Mouse (Mus musculus): Measurements from ENCODE around the gene Olfr141. TPM values are rescaled to one million over a fixed set of nuclear protein-coding genes. Genes with fewer than 3 reads are reported as not detected.

Gene Olfr141
- total and polyA plus RNA-seq, 3 experiments = not detected

DNA sequence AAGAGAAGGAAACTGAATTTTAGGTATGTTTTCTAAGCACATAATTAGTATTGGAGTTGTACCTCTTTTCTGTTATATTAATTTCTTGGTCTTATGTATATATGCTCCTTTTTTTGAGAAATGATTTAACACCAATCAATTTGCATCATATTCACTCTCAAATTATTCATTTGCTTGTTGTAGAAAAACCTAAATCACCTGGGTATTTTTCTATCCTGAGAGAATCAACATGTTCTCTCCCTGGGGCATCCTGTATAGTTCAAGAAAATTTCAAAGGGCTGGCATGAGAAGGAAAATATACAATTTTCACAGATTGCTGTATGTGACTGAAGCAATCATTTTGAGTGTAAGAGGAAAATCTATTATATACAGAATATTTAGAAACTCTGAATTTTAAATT lies 14.5 kb upstream of the Olfr141 start, which contains the start of gene Olfr1094:
Gene Olfr1094, plus strand, starts transcription at position 301 of the 400 bp plus-strand sequence.
- no peak within 1 kb of the TSS for H3K27ac ChIP-seq (ENCODE audit: insufficient read depth, low read depth)
- H3K27me3 ChIP-seq (replicated peaks) = no peaks in the 10 kb centered on the region
- in situ Hi-C loops (cut with MboI; ENCODE audit: low pct_ligation_motif_present, low pct_unique_long_range_greater_than_20kb, low sequenced_read_pairs) = no loop called here
- TF ChIP-seq RAD21 (IDR thresholded peaks at IDR 0.05; ENCODE audit: low read depth, low read length) = no peak
- TF ChIP-seq ELF1 (IDR thresholded peaks at IDR 0.05; ENCODE audit: low read depth, low read length) = no peak
- no peak for TF ChIP-seq GABPA (IDR thresholded peaks at IDR 0.05; ENCODE audit: insufficient replicate concordance, low read depth, low read length)
- TF ChIP-seq CHD1 (IDR thresholded peaks at IDR 0.05; ENCODE audit: low read depth, low read length) = no peak
- no peak for TF ChIP-seq JUN (IDR thresholded peaks at IDR 0.05; ENCODE audit: insufficient read depth, low read depth, low read length)
- TF ChIP-seq TCF12 (IDR thresholded peaks at IDR 0.05; ENCODE audit: low read depth, low read length) = no peak
- TF ChIP-seq TBP (conservative IDR thresholded peaks at IDR 0.05; ENCODE audit: low read depth, low read length) = no peak
- no peak within 1 kb of the TSS for H3K9ac ChIP-seq (ENCODE audit: insufficient read depth, low read depth)
- no peak within 1 kb of the TSS for H3K4me3 ChIP-seq (replicated peaks in 1 of 3; ENCODE audit: low read depth in 2 of 3, low read length in 2 of 3, poor library complexity in 1 of 3)
- H3K4me1 ChIP-seq (ENCODE audit: control insufficient read depth in 1 of 2, insufficient read depth in 2 of 2) = no peaks in the 10 kb centered on the region
- dilution Hi-C loops (cut with MboI; ENCODE audit: extremely low pct_ligation_motif_present, extremely low pct_unique_long_range_greater_than_20kb, low sequenced_read_pairs) = no loop called here
- no peaks in the 10 kb centered on the region for H3K79me2 ChIP-seq (replicated peaks; ENCODE audit: control insufficient read depth, extremely low read depth, insufficient read depth, poor library complexity, severe bottlenecking)
- no peak for DNase-seq (ENCODE audit: extremely low read depth)
- H3K9me3 ChIP-seq (replicated peaks; ENCODE audit: low read length) = peaks cover 7% of the 10 kb centered on the region
- no peaks in the 10 kb centered on the region for H3K36me3 ChIP-seq (replicated peaks in 1 of 2; ENCODE audit: control insufficient read depth in 1 of 2, insufficient read depth in 1 of 2, low read length in 1 of 2)
- no peak within 1 kb of the TSS for H3K4me2 ChIP-seq (ENCODE audit: insufficient read depth, low read depth, poor library complexity, severe bottlenecking)

DNA sequence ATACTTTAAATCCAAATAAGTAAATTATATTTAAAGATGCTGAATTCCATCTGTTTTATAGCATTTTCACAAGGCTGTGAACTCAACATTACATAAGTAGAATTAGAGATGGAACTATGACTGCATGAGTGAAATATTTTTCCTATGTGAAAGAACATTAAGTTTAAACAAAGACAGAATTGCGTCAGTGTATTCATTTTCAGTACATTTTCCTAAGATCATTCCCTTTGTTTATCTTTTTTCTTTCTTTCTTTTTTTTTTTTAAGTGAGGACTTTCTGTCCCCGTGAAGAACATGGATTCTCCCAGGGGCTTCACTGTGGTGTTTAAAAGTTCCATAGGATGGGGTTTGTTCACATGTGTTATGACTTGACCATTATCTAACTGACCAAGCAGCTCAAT lies 27.6 kb downstream of the Olfr141 start, which contains the start of gene Olfr1093:
Gene Olfr1093, plus strand, starts transcription at position 301 of the 400 bp plus-strand sequence.
- Histone ChIP-seq H3K4me2 (ENCODE audit: insufficient read depth, low read depth, poor library complexity, severe bottlenecking) (no peak within 1 kb of the TSS), H3K9ac (ENCODE audit: insufficient read depth, low read depth) (no peak within 1 kb of the TSS), H3K36me3 (replicated peaks in 1 of 2; ENCODE audit: control insufficient read depth in 1 of 2, insufficient read depth in 1 of 2, low read length in 1 of 2) (no peaks in the 10 kb centered on the region), H3K27ac (ENCODE audit: insufficient read depth, low read depth) (no peak within 1 kb of the TSS), H3K4me3 (replicated peaks in 1 of 3; ENCODE audit: low read depth in 2 of 3, low read length in 2 of 3, poor library complexity in 1 of 3) (no peak within 1 kb of the TSS), H3K79me2 (replicated peaks; ENCODE audit: control insufficient read depth, extremely low read depth, insufficient read depth, poor library complexity, severe bottlenecking) (no peaks in the 10 kb centered on the region), H3K9me3 (replicated peaks; ENCODE audit: low read length) (peaks cover 7% of the 10 kb centered on the region), H3K27me3 (replicated peaks) (no peaks in the 10 kb centered on the region), H3K4me1 (ENCODE audit: control insufficient read depth in 1 of 2, insufficient read depth in 2 of 2) (no peaks in the 10 kb centered on the region)
- DNase-seq (ENCODE audit: extremely low read depth) = no peak
- dilution Hi-C loops (cut with MboI; ENCODE audit: extremely low pct_ligation_motif_present, extremely low pct_unique_long_range_greater_than_20kb, low sequenced_read_pairs) (no loop called here), in situ Hi-C loops (cut with MboI; ENCODE audit: low pct_ligation_motif_present, low pct_unique_long_range_greater_than_20kb, low sequenced_read_pairs) (no loop called here)
- TF ChIP-seq ZNF384 (IDR thresholded peaks at IDR 0.05; ENCODE audit: low read depth, low read length) (no peak), POLR2A (IDR thresholded peaks at IDR 0.05; ENCODE audit: low read depth, low read length) (no peak), ETS1 (conservative IDR thresholded peaks at IDR 0.05; ENCODE audit: low read depth, low read length) (no peak), JUN (IDR thresholded peaks at IDR 0.05; ENCODE audit: insufficient read depth, low read depth, low read length) (no peak), TCF12 (IDR thresholded peaks at IDR 0.05; ENCODE audit: low read depth, low read length) (no peak), ELF1 (IDR thresholded peaks at IDR 0.05; ENCODE audit: low read depth, low read length) (no peak), SMC3 (IDR thresholded peaks at IDR 0.05; ENCODE audit: low read depth, low read length) (no peak), MAZ (IDR thresholded peaks at IDR 0.05; ENCODE audit: low read depth, low read length) (no peak), RCOR1 (conservative IDR thresholded peaks at IDR 0.05; ENCODE audit: low read depth, low read length) (no peak), IRF4 (IDR thresholded peaks at IDR 0.05; ENCODE audit: low read depth, low read length) (no peak)

All from CH12.LX (cell line).